Mouse (Mus musculus) B cell, adult 62 days (primary cell): ENCODE measurements around the gene Olfr1480. TPM values are rescaled to one million over a fixed set of nuclear protein-coding genes. Genes with fewer than 3 reads are reported as not detected.

Experiments
- total RNA-seq: library from RNA; stranded (reverse); gene quantifications from 4 replicates; pipeline ENCODE4 v1.2.4, GENCODE M21; 2023

Olfr1480 gene
- total RNA-seq: not detected in 4 replicates

GRCm38 (mm10) chr19:13527613-13528012 lies at the start of gene Olfr1480:
TSS of gene Olfr1480 (plus strand) at chr19:13527913.

GRCm38 (mm10) chr19:13480096-13480495 lies 47.6 kb upstream of the Olfr1480 start, which contains the start of gene Olfr1475:
TSS of gene Olfr1475 (minus strand) at chr19:13480196.

GRCm38 (mm10) chr19:13500246-13500645 lies 27.5 kb upstream of the Olfr1480 start, which contains the start of gene Olfr1477:
TSS of gene Olfr1477 (plus strand) at chr19:13500546.

Other genes with a start within 250 kb of the Olfr1480 start
- gene Olfr1465, start 212.4 kb upstream of the Olfr1480 start, total RNA-seq: not detected in 4 replicates
- gene Olfr1466, start 189.1 kb upstream of the Olfr1480 start, total RNA-seq: not detected in 4 replicates
- not detected in 4 replicates for gene Olfr1467, start 165.7 kb upstream of the Olfr1480 start, total RNA-seq
- gene Olfr1469, start 120.1 kb upstream of the Olfr1480 start, total RNA-seq: not detected in 4 replicates
- gene Olfr1471, start 84.5 kb upstream of the Olfr1480 start, total RNA-seq: not detected in 4 replicates
- not detected in 4 replicates for gene Olfr1472, start 71.8 kb upstream of the Olfr1480 start, total RNA-seq
- gene Olfr1474, start 58.3 kb upstream of the Olfr1480 start, total RNA-seq: not detected in 4 replicates
- gene Olfr1475, start 47.7 kb upstream of the Olfr1480 start, total RNA-seq: not detected in 4 replicates
- gene Olfr1477, start 27.4 kb upstream of the Olfr1480 start, total RNA-seq: not detected in 4 replicates
- not detected in 4 replicates for gene Olfr1484, start 55.6 kb downstream of the Olfr1480 start, total RNA-seq
- not detected in 4 replicates for gene Olfr1487, start 89.5 kb downstream of the Olfr1480 start, total RNA-seq
- not detected in 4 replicates for gene Olfr1489, start 103.7 kb downstream of the Olfr1480 start, total RNA-seq
- gene Olfr1490, start 123.2 kb downstream of the Olfr1480 start, total RNA-seq: not detected in 4 replicates
- gene Olfr1491, start 169.4 kb downstream of the Olfr1480 start, total RNA-seq: not detected in 4 replicates
- not detected in 4 replicates for gene Olfr1493-ps1, start 195.4 kb downstream of the Olfr1480 start, total RNA-seq
- not detected in 4 replicates for gene Olfr1494, start 211.8 kb downstream of the Olfr1480 start, total RNA-seq
- not detected in 4 replicates for gene Olfr1495, start 236.7 kb downstream of the Olfr1480 start, total RNA-seq
- not detected in 4 replicates for gene Olfr1496, start 250.0 kb downstream of the Olfr1480 start, total RNA-seq